Mouse (Mus musculus): ENCODE measurements around the gene Gdap2. TPM values are rescaled to one million over a fixed set of nuclear protein-coding genes. Genes with fewer than 3 reads are reported as not detected.

Gdap2 gene
- 37.3 and 40.1 TPM in 2 replicates for polyA plus RNA-seq (2016; fragmentation: Nextera tagmentation; extraction: Ambion mirVana)

- under 1% methylated on average over 55 of the region's 55 CpGs for WGBS
- Histone ChIP-seq H3K4me2 (replicated peaks) (peak within 1 kb of the TSS; percentile 83), H3K4me3 (peak within 1 kb of the TSS; percentile 82), H3K27ac (peak within 1 kb of the TSS; percentile 84; the same call in 1 of the 2 replicates), H3K36me3 (peaks cover 14% of the 10 kb centered on the region), H3K27me3 (replicated peaks) (no peaks in the 10 kb centered on the region), H3K9ac (peak within 1 kb of the TSS; percentile 90), H3K4me1 (peaks cover 13% of the 10 kb centered on the region), H3K9me3 (no peaks in the 10 kb centered on the region)
- ATAC-seq (ENCODE audit: low FRiP score, low read depth) = peak; percentile 99
Observed at GRCm38 (mm10) chr3:100162315-100163105, at the start of gene Gdap2, which contains the start of gene Wdr3. Gdap2 (plus strand) TSS chr3:100162381. Wdr3 (minus strand) TSS chr3:100162407.

- no peak overlapping the region for H3K4me3 ChIP-seq
- H3K9ac ChIP-seq = no peak overlapping the region
- H3K27me3 ChIP-seq (replicated peaks) = no peaks in the 10 kb centered on the region
- H3K4me2 ChIP-seq (replicated peaks) = no peak overlapping the region
- H3K36me3 ChIP-seq = no peaks in the 10 kb centered on the region
- no peak overlapping the region for H3K27ac ChIP-seq
- no peaks in the 10 kb centered on the region for H3K9me3 ChIP-seq
- WGBS = 78% methylated on average over 2 of the region's 2 CpGs
- ATAC-seq (ENCODE audit: low FRiP score, low read depth) = no peak
- no peaks in the 10 kb centered on the region for H3K4me1 ChIP-seq
Observed at GRCm38 (mm10) chr3:100118681-100119080, 43.5 kb upstream of the Gdap2 start.

DNA sequence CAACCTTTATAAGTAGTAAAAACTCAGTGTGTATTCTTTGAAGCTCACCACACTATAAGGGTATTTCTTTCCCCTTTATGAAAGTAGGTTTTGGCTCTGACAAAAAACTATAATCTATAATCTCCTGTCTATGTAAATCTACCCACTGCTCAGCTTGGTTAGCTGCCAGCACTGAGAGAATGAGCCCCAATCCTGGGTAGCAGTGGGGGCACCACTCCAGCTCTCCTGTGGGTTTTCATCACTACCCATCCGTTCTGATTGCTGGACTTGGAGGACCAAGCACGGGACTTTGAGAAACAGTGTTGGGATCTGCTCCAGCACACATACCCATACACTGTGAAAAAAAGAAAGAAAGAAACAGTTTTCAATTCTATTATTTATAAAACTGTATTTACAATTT, 40.2 kb upstream of the Gdap2 start:
- Histone ChIP-seq H3K9me3 (no peaks in the 10 kb centered on the region), H3K4me1 (no peaks in the 10 kb centered on the region), H3K27ac (no peak overlapping the region), H3K4me3 (no peak overlapping the region), H3K27me3 (replicated peaks) (no peaks in the 10 kb centered on the region), H3K36me3 (no peaks in the 10 kb centered on the region), H3K4me2 (replicated peaks) (no peak overlapping the region), H3K9ac (no peak overlapping the region)
- ATAC-seq (ENCODE audit: low FRiP score, low read depth) = no peak
- 81% methylated on average over 2 of the region's 2 CpGs for WGBS

DNA sequence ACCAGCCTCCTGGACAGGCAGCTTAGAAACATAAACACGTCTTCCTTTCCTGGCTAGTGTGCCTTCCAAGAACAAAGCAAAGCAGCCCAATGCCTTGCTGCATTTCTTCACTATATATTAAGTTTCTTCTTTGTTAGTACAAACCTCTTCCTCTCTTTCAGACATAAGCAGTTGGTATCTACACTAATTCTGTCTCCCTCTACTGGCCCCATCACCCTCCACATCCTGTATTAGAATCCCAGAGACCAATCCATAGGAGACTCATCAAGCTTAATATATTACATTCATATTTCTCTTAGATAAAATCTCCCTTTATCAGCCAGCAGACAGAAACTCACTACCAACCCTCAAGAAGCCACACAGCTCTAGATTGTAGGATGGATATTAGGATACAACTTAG, 39.7 kb upstream of the Gdap2 start:
- WGBS = 85% methylated on average over 1 of the region's 1 CpGs
- ATAC-seq (ENCODE audit: low FRiP score, low read depth) = no peak

DNA sequence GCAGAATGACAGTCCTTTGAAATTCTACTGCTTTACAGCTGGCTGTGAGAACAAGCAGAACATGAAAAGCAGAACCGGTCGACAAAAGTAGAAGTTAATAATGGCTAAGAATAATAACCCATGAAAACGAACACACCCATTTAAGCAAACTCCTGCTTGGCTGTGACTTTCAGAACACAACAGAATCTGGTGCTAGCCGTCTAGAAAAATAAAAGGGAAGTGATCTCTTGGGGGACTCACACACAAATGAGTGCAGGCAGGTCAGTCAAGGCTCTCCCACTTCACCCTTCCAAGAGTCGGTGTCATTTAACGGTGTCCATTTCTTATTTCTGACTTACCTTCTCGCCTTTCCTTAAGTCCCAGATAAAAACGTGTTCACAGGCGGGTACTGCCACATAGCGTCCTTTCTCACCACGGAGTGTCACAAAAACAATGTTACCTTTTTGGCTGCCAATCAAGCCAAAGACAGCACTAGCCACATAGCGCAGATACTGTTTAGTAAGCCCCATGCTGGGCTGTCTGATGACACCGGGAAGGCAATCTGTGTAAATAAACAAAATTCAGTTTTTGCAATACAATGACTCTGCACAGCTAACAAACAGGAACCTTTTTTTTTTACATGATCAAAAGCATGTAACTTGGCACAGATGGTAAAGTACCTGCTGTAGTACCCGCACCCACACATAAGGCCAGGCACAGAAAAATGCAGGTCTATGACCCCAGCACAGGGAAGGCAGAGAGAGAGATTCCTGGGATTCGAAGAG, 1.3 kb upstream of the Gdap2 start:
- 89% methylated on average over 15 of the region's 15 CpGs for WGBS
- Histone ChIP-seq H3K36me3 (peaks cover 30% of the 10 kb centered on the region), H3K9me3 (no peaks in the 10 kb centered on the region), H3K4me3 (peak overlapping the region; percentile 82; the same call in 1 of the 2 replicates), H3K4me1 (peaks cover 13% of the 10 kb centered on the region), H3K27me3 (replicated peaks) (no peaks in the 10 kb centered on the region), H3K9ac (0 out of 2 replicates have a peak overlapping the region, but pooled peaks have one; percentile 73), H3K27ac (no peak overlapping the region), H3K4me2 (replicated peaks) (peak overlapping the region; percentile 83)
- ATAC-seq (ENCODE audit: low FRiP score, low read depth) = no peak

More for the DNA sequence above, 39.7 kb upstream of the Gdap2 start:
- Histone ChIP-seq H3K4me1 (no peaks in the 10 kb centered on the region), H3K36me3 (no peaks in the 10 kb centered on the region), H3K4me2 (replicated peaks) (no peak overlapping the region), H3K27me3 (replicated peaks) (no peaks in the 10 kb centered on the region), H3K9ac (no peak overlapping the region), H3K27ac (no peak overlapping the region), H3K9me3 (no peaks in the 10 kb centered on the region), H3K4me3 (no peak overlapping the region)

- H3K9ac ChIP-seq = peak overlapping the region; percentile 73
- H3K4me2 ChIP-seq (replicated peaks) = peak overlapping the region; percentile 83
- peaks cover 13% of the 10 kb centered on the region for H3K4me1 ChIP-seq
- H3K9me3 ChIP-seq = no peaks in the 10 kb centered on the region
- no peak overlapping the region for H3K27ac ChIP-seq
- WGBS = 1% methylated on average over 35 of the region's 35 CpGs
- peaks cover 21% of the 10 kb centered on the region for H3K36me3 ChIP-seq
- H3K27me3 ChIP-seq (replicated peaks) = no peaks in the 10 kb centered on the region
- ATAC-seq (ENCODE audit: low FRiP score, low read depth) = no peak
- H3K4me3 ChIP-seq = peak overlapping the region; percentile 82
Observed at GRCm38 (mm10) chr3:100161665-100162314, 391 bp upstream of the Gdap2 start.

DNA sequence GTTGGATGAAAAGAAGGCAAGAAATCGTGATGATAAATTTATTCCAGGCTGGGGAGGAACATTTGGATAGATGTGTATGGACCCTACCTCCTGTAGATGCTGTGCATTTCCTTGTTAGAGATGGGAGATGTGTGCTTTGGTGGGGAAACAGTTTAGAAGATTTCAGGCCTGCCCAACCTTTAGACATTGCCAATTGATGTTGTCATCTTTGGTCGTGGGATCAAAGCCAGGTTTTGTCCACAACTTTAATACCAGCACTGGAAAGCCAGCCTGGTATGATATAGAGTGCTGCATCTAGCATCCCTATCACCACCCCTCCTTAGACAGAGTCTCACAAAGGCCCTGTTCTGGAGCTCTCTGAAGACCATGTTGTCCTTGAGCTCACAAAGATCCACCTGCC, 1.4 kb downstream of the Gdap2 start:
- no peak overlapping the region for H3K9ac ChIP-seq
- H3K27ac ChIP-seq = no peak overlapping the region
- H3K9me3 ChIP-seq = no peaks in the 10 kb centered on the region
- no peak for ATAC-seq (ENCODE audit: low FRiP score, low read depth)
- peaks cover 10% of the 10 kb centered on the region for H3K36me3 ChIP-seq
- H3K4me3 ChIP-seq = no peak overlapping the region
- peaks cover 13% of the 10 kb centered on the region for H3K4me1 ChIP-seq
- H3K27me3 ChIP-seq (replicated peaks) = no peaks in the 10 kb centered on the region
- peak overlapping the region; percentile 83; the same call in 1 of the 2 replicates for H3K4me2 ChIP-seq (replicated peaks)
- 93% methylated on average over 2 of the region's 2 CpGs for WGBS

GRCm38 (mm10) chr3:100164991-100165390, 2.8 kb downstream of the Gdap2 start:
- H3K36me3 ChIP-seq = no peaks in the 10 kb centered on the region; the same call in 1 of the 2 replicates
- H3K27ac ChIP-seq = no peak overlapping the region
- H3K9ac ChIP-seq = no peak overlapping the region
- no peak overlapping the region for H3K4me2 ChIP-seq (replicated peaks)
- peaks cover 13% of the 10 kb centered on the region for H3K4me1 ChIP-seq
- H3K9me3 ChIP-seq = no peaks in the 10 kb centered on the region
- no peak overlapping the region for H3K4me3 ChIP-seq
- no peak for ATAC-seq (ENCODE audit: low FRiP score, low read depth)
- no peaks in the 10 kb centered on the region for H3K27me3 ChIP-seq (replicated peaks)

GRCm38 (mm10) chr3:100176031-100176430, 13.8 kb downstream of the Gdap2 start:
- Histone ChIP-seq H3K36me3 (peaks cover 78% of the 10 kb centered on the region), H3K27ac (no peak overlapping the region), H3K4me3 (no peak overlapping the region), H3K9me3 (no peaks in the 10 kb centered on the region), H3K9ac (no peak overlapping the region), H3K4me1 (no peaks in the 10 kb centered on the region), H3K4me2 (replicated peaks) (no peak overlapping the region), H3K27me3 (replicated peaks) (no peaks in the 10 kb centered on the region)
- 96% methylated on average over 2 of the region's 2 CpGs for WGBS
- no peak for ATAC-seq (ENCODE audit: low FRiP score, low read depth)

DNA sequence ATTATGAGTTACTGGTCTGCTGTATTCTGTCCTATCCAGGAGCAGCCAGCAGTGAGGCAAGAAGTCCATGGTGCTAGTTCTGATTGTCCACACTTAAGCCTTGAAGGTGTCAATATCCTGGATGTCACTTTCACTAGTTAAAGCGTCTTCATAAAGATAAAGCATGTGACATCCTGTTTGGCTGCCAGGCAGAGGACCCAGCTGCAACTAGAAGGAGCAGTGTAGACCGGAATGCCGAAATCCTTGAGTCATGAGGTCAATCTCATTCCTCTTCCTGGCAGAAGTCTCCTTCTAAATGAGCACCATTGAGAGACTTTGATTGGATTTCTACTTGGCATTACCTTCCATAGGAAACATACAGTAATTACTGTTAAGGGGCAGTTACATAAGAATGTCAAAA, 18.3 kb downstream of the Gdap2 start:
- Histone ChIP-seq H3K9ac (no peak overlapping the region), H3K4me1 (no peaks in the 10 kb centered on the region), H3K36me3 (peaks cover 56% of the 10 kb centered on the region), H3K4me2 (replicated peaks) (no peak overlapping the region), H3K27me3 (replicated peaks) (no peaks in the 10 kb centered on the region), H3K9me3 (no peaks in the 10 kb centered on the region), H3K4me3 (no peak overlapping the region), H3K27ac (no peak overlapping the region)
- no peak for ATAC-seq (ENCODE audit: low FRiP score, low read depth)
- 94% methylated on average over 3 of the region's 3 CpGs for WGBS

GRCm38 (mm10) chr3:100189444-100189843, 27.3 kb downstream of the Gdap2 start:
- no peak overlapping the region for H3K9ac ChIP-seq
- H3K4me2 ChIP-seq (replicated peaks) = no peak overlapping the region
- H3K27me3 ChIP-seq (replicated peaks) = no peaks in the 10 kb centered on the region
- peak; percentile 74 for ATAC-seq (ENCODE audit: low FRiP score, low read depth)
- H3K9me3 ChIP-seq = no peaks in the 10 kb centered on the region
- H3K4me1 ChIP-seq = no peaks in the 10 kb centered on the region
- peaks cover 23% of the 10 kb centered on the region for H3K36me3 ChIP-seq
- no peak overlapping the region for H3K4me3 ChIP-seq
- WGBS = 61% methylated on average over 1 of the region's 1 CpGs
- no peak overlapping the region for H3K27ac ChIP-seq

DNA sequence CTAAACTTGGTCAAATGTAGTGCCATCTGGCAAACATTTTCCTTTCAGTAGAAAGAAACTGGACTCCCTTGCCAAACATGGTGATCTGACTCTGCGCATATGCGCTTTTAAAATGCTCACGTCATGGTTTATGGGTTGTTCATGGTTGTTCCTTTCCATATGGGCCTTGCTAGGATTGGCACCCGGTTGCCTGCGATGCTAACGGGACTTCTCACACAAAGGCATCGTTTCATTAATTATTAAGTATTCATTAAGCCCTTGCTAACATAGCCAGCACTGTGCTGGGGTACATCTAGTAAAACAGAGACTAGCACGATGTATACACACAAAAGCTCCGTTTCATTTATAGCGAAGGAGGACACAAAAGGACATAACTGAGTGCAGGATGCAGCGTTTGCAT, 27.7 kb downstream of the Gdap2 start:
- WGBS = 77% methylated on average over 11 of the region's 11 CpGs
- Histone ChIP-seq H3K27me3 (replicated peaks) (no peaks in the 10 kb centered on the region), H3K36me3 (peaks cover 23% of the 10 kb centered on the region), H3K4me3 (no peak overlapping the region), H3K4me2 (replicated peaks) (no peak overlapping the region), H3K27ac (no peak overlapping the region), H3K9ac (no peak overlapping the region), H3K4me1 (no peaks in the 10 kb centered on the region), H3K9me3 (no peaks in the 10 kb centered on the region)
- ATAC-seq (ENCODE audit: low FRiP score, low read depth) = peak; percentile 67
